Mouse (Mus musculus) CH12.LX (cell line): ENCODE measurements around the gene Ebf1. TPM values are rescaled to one million over a fixed set of nuclear protein-coding genes. Genes with fewer than 3 reads are reported as not detected.

Experiments
- DNase-seq: peaks from one replicate; pipeline ENCODE4 v3.0.0-alpha.2; 2013; ENCODE audit errors: extremely low read depth
- H3K27ac ChIP-seq: 2 replicates; pipeline ENCODE4 v1.5.1; 2012; ENCODE audit warnings: low read depth, mild to moderate bottlenecking, control low read depth, moderate library complexity; ENCODE audit not compliant: insufficient read depth
- H3K27me3 ChIP-seq: replicated peaks from 2 replicates; pipeline ENCODE3; 2012; ENCODE audit warnings: inconsistent platforms
- H3K36me3 ChIP-seq, 2 experiments: replicated peaks in 1 of 2; 2 replicates each; pipeline versions ENCODE3 to v1.6.1; 2012; ENCODE audit warnings: inconsistent platforms in 1 of 2, low read length in 1 of 2, mild to moderate bottlenecking in 1 of 2, mixed read lengths in 1 of 2, moderate library complexity in 1 of 2; ENCODE audit not compliant: control insufficient read depth in 1 of 2, insufficient read depth in 1 of 2
- H3K4me1 ChIP-seq, 2 experiments: 2 replicates each; pipeline ENCODE4 v1.6.1; 2012; ENCODE audit warnings: inconsistent platforms in 1 of 2, moderate library complexity in 1 of 2; ENCODE audit not compliant: insufficient read depth in 2 of 2, control insufficient read depth in 1 of 2
- H3K4me2 ChIP-seq: 2 replicates; pipeline ENCODE4 v1.6.1; 2012; ENCODE audit warnings: low read depth, mild to moderate bottlenecking, control low read depth; ENCODE audit not compliant: poor library complexity, insufficient read depth, severe bottlenecking
- H3K4me3 ChIP-seq, 3 experiments: fragments of 150-350 bp in 1 of 3; sonication (generic) in 1 of 3; replicated peaks in 1 of 3; 2 replicates each; pipeline versions ENCODE3 to v1.5.1; 2011 to 2012; ENCODE audit warnings: low read depth in 2 of 3, low read length in 2 of 3, mild to moderate bottlenecking in 2 of 3, moderate library complexity in 2 of 3, control low read depth in 1 of 3, improper control_type of control experiment in 1 of 3, inconsistent platforms in 1 of 3, mixed read lengths in 1 of 3; ENCODE audit not compliant: poor library complexity in 1 of 3
- H3K79me2 ChIP-seq: replicated peaks from 2 replicates; pipeline ENCODE4 v1.6.1; 2012; ENCODE audit warnings: mild to moderate bottlenecking, moderate library complexity; ENCODE audit not compliant: control insufficient read depth, poor library complexity, insufficient read depth, severe bottlenecking; ENCODE audit errors: extremely low read depth
- H3K9ac ChIP-seq: 2 replicates; pipeline ENCODE4 v1.6.1; 2012; ENCODE audit warnings: low read depth, mild to moderate bottlenecking, control low read depth, moderate library complexity; ENCODE audit not compliant: insufficient read depth
- H3K9me3 ChIP-seq: replicated peaks from 2 replicates; pipeline ENCODE3; 2012; ENCODE audit warnings: low read length, inconsistent platforms, mixed read lengths
- BHLHE40 ChIP-seq: IDR thresholded peaks from 2 replicates; pipeline ENCODE4 v1.6.1; 2011; ENCODE audit warnings: mild to moderate bottlenecking, low read depth, low read length, improper control_type of control experiment
- CHD1 ChIP-seq: IDR thresholded peaks from 2 replicates; pipeline ENCODE4 v1.6.1; 2012; ENCODE audit warnings: low read depth, low read length, improper control_type of control experiment, inconsistent platforms
- CHD2 ChIP-seq: IDR thresholded peaks from 2 replicates; pipeline ENCODE4 v1.6.1; 2011; ENCODE audit warnings: low read length, improper control_type of control experiment
- E2F4 ChIP-seq: IDR thresholded peaks from 2 replicates; pipeline ENCODE4 v1.6.1; 2011; ENCODE audit warnings: low read depth, low read length, improper control_type of control experiment; ENCODE audit not compliant: insufficient replicate concordance
- ELF1 ChIP-seq: IDR thresholded peaks from 2 replicates; pipeline ENCODE4 v1.6.1; 2014; ENCODE audit warnings: low read depth, mild to moderate bottlenecking, inconsistent platforms, low read length, improper control_type of control experiment
- EP300 ChIP-seq: IDR thresholded peaks from 2 replicates; pipeline ENCODE4 v1.6.1; 2011; ENCODE audit warnings: low read length, improper control_type of control experiment
- GABPA ChIP-seq: IDR thresholded peaks from 2 replicates; pipeline ENCODE4 v1.6.1; 2012; ENCODE audit warnings: low read depth, low read length, improper control_type of control experiment, inconsistent platforms; ENCODE audit not compliant: insufficient replicate concordance
- HCFC1 ChIP-seq: IDR thresholded peaks from 2 replicates; pipeline ENCODE4 v1.6.1; 2012; ENCODE audit warnings: low read depth, mild to moderate bottlenecking, inconsistent platforms, low read length, improper control_type of control experiment
- IRF4 ChIP-seq: IDR thresholded peaks from 2 replicates; pipeline ENCODE4 v1.6.1; 2014; ENCODE audit warnings: low read depth, mild to moderate bottlenecking, inconsistent platforms, low read length, improper control_type of control experiment
- JUN ChIP-seq: IDR thresholded peaks from 2 replicates; pipeline ENCODE4 v1.6.1; 2011; ENCODE audit warnings: low read depth, mild to moderate bottlenecking, low read length, improper control_type of control experiment, moderate library complexity; ENCODE audit not compliant: insufficient read depth
- KAT2A ChIP-seq: IDR thresholded peaks from 2 replicates; pipeline ENCODE4 v1.6.1; 2012; ENCODE audit warnings: low read length, improper control_type of control experiment, inconsistent platforms; ENCODE audit not compliant: insufficient replicate concordance
- MAX ChIP-seq: IDR thresholded peaks from 2 replicates; pipeline ENCODE4 v1.6.1; 2011; ENCODE audit warnings: low read length, improper control_type of control experiment
- MAZ ChIP-seq: IDR thresholded peaks from 2 replicates; pipeline ENCODE4 v1.6.1; 2012; ENCODE audit warnings: low read depth, mild to moderate bottlenecking, inconsistent platforms, low read length, improper control_type of control experiment, moderate library complexity
- MEF2A ChIP-seq: IDR thresholded peaks from 2 replicates; pipeline ENCODE4 v1.6.1; 2014; ENCODE audit warnings: low read depth, mild to moderate bottlenecking, inconsistent platforms, low read length, improper control_type of control experiment, borderline replicate concordance
- MYC ChIP-seq: IDR thresholded peaks from 2 replicates; pipeline ENCODE4 v1.6.1; 2011; ENCODE audit warnings: low read depth, mild to moderate bottlenecking, improper control_type of control experiment, low read length
- NELFE ChIP-seq: IDR thresholded peaks from 2 replicates; pipeline ENCODE4 v1.6.1; 2011; ENCODE audit warnings: low read depth, low read length, improper control_type of control experiment
- NRF1 ChIP-seq: IDR thresholded peaks from 2 replicates; pipeline ENCODE4 v1.6.1; 2014; ENCODE audit warnings: low read depth, mild to moderate bottlenecking, inconsistent platforms, low read length, improper control_type of control experiment, moderate library complexity
- POLR2A ChIP-seq: IDR thresholded peaks from 2 replicates; pipeline ENCODE4 v1.6.1; 2011; ENCODE audit warnings: low read depth, mild to moderate bottlenecking, improper control_type of control experiment, low read length
- POLR2AphosphoS2 ChIP-seq: IDR thresholded peaks from 2 replicates; pipeline ENCODE4 v1.6.1; 2011; ENCODE audit warnings: low read depth, low read length, improper control_type of control experiment
- RAD21 ChIP-seq: IDR thresholded peaks from 2 replicates; pipeline ENCODE4 v1.6.1; 2011; ENCODE audit warnings: low read depth, mild to moderate bottlenecking, low read length, improper control_type of control experiment, moderate library complexity
- RCOR1 ChIP-seq: conservative IDR thresholded peaks from 2 replicates; pipeline ENCODE4 v1.6.1; 2012; ENCODE audit warnings: low read depth, mild to moderate bottlenecking, inconsistent platforms, low read length, improper control_type of control experiment
- SMC3 ChIP-seq: IDR thresholded peaks from 2 replicates; pipeline ENCODE4 v1.6.1; 2011; ENCODE audit warnings: low read depth, low read length, improper control_type of control experiment
- TCF12 ChIP-seq: IDR thresholded peaks from 2 replicates; pipeline ENCODE4 v1.6.1; 2014; ENCODE audit warnings: low read depth, mild to moderate bottlenecking, inconsistent platforms, low read length, improper control_type of control experiment
- USF1 ChIP-seq: IDR thresholded peaks from 2 replicates; pipeline ENCODE4 v1.6.1; 2014; ENCODE audit warnings: low read depth, mild to moderate bottlenecking, inconsistent platforms, low read length, improper control_type of control experiment
- USF2 ChIP-seq: conservative IDR thresholded peaks from 2 replicates; pipeline ENCODE4 v1.6.1; 2011; ENCODE audit warnings: low read depth, low read length, improper control_type of control experiment
- ZC3H11A ChIP-seq: IDR thresholded peaks from 2 replicates; pipeline ENCODE4 v1.6.1; 2012; ENCODE audit warnings: low read depth, mild to moderate bottlenecking, inconsistent platforms, low read length, improper control_type of control experiment
- ZKSCAN1 ChIP-seq: IDR thresholded peaks from 2 replicates; pipeline ENCODE4 v1.6.1; 2012; ENCODE audit warnings: low read depth, inconsistent platforms, low read length, improper control_type of control experiment, borderline replicate concordance
- ZMIZ1 ChIP-seq: IDR thresholded peaks from 2 replicates; pipeline ENCODE4 v1.6.1; 2012; ENCODE audit warnings: low read depth, mild to moderate bottlenecking, inconsistent platforms, low read length, improper control_type of control experiment
- dilution Hi-C: fragments of 300-500 bp; cut with MboI; formaldehyde crosslinking; loops from 2 replicates; pipeline ENCODE4 v1.14.3; 2020; ENCODE audit warnings: low sequenced_read_pairs; ENCODE audit not compliant: extremely low pct_unique_long_range_greater_than_20kb, extremely low pct_ligation_motif_present
- in situ Hi-C: fragments of 300-500 bp; cut with MboI; formaldehyde crosslinking; loops from 3 replicates; pipeline ENCODE4 v1.14.3; 2019; ENCODE audit warnings: low sequenced_read_pairs, low pct_ligation_motif_present, low pct_unique_long_range_greater_than_20kb, mixed read lengths
- polyA plus RNA-seq: library from polyadenylated mRNA; unstranded; fragments of >175 nt; gene quantifications from 2 replicates; pipeline ENCODE4 v1.2.1, GENCODE M21; 2012; ENCODE audit warnings: low read depth; ENCODE audit not compliant: insufficient read length
- total RNA-seq, 2 experiments: library from RNA; depleted of rRNA; stranded (reverse); fragments of 300-350 nt in 1 of 2; fragments of >200 nt in 1 of 2; gene quantifications; 2 replicates each; pipeline ENCODE4 v1.2.3; 2012 to 2014

Gene Ebf1
- total and polyA plus RNA-seq, 3 experiments: 37.8 to 60.7 (median 42.8) TPM

DNA sequence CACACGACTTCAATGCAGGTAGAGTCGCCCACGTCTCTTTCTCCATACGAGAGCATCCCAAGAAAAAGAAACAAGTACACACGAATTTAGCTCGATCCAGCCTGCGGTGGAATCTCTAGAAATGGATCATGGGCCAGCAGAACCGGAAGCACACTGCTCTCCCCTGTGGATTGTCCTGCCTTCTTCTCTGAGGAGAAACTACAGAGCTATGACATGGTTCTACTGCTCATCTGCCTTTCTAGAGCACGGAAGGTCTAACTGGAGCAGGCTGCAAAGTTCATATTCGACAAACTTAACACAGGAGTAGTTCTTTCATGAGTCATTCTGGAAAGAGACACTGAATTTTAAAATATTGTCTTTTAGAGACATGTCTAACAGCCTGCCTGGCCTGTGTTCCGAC is 8.5 kb upstream of the Ebf1 start:
- Histone ChIP-seq H3K27me3 (no peaks in the 10 kb centered on the region), H3K79me2 (0 out of 2 replicates have a peak, but pooled peaks cover 3% of the 10 kb centered on the region), H3K4me2 (peak overlapping the region; percentile 33), H3K9ac (peak overlapping the region; percentile 10; the same call in 1 of the 2 replicates), H3K27ac (peak overlapping the region; percentile 88), H3K36me3 (peaks cover 0 to 8% of the 10 kb centered on the region in 2 experiments), H3K9me3 (no peaks in the 10 kb centered on the region), H3K4me1 (peaks cover 19 to 56% of the 10 kb centered on the region in 2 experiments), H3K4me3 (no peak overlapping the region)
- no peak for DNase-seq
- TF ChIP-seq IRF4 (peak; percentile 44; the same call in 1 of the 2 replicates), TCF12 (peak; percentile 54; the same call in 1 of the 2 replicates), HCFC1 (0 out of 2 replicates have a peak, but pooled peaks have one; percentile 8), JUN (no peak), MAZ (no peak)
- in situ Hi-C loops (no loop called here), dilution Hi-C loops (no loop called here)

DNA sequence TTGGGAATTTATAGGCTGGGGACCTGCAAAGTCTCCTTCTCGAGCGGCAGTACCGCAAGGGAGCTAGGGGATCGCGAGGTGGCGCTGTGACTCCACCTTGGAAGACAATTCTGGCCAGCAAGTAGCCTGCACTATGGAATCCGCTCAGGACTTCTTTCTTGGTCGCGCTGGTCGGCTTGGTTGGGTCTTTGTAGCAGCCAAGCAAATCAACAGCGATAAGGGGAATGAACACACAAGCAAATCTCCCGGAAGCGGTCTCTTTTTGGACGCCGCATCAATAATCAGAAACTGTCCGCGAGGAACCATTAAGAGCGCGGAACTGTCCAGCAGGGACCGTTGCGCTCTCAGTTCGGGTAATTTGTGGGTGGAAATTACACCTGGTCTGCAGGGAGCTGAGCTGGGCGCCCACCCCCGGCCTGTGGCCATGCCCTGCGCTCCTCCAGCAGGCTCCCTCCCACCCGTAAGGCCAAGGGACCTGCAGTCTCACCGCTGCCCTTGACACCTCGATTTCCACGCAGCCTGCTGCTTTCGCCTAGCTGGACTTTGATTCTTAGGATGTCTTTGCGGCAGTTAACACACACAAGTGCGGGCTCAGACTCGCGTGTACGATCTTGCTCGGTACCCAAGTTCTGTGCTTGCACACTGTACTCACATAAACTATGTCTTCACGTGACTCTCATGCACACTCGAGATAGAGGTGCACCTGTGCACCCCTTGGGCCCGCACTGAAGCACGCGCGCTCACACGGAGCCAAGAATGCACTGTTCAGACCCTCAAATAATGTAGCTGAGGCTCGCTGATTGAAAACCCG is 5.9 kb upstream of the Ebf1 start:
- Histone ChIP-seq H3K36me3 (peaks cover 0 to 8% of the 10 kb centered on the region in 2 experiments), H3K9ac (peak overlapping the region; percentile 70; the same call in 1 of the 2 replicates), H3K79me2 (peaks cover 8% of the 10 kb centered on the region), H3K4me3 (peak overlapping the region; percentile 58 to 70 (median 69)), H3K27ac (peak overlapping the region; percentile 89), H3K4me1 (peaks cover 19 to 73% of the 10 kb centered on the region in 2 experiments), H3K4me2 (peak overlapping the region; percentile 85), H3K9me3 (no peaks in the 10 kb centered on the region), H3K27me3 (no peaks in the 10 kb centered on the region)
- DNase-seq: peak; percentile 94
- dilution Hi-C loops: no loop called here
- in situ Hi-C loops: loop anchor here (5.0 kb wide), 2 partner anchors 401 to 931 kb away; no protein-coding TSS in a partner anchor
- peak; percentile 93 for TF ChIP-seq BHLHE40
- 0 out of 2 replicates have a peak, but pooled peaks have one; percentile 11 for TF ChIP-seq KAT2A
- peak; percentile 77 for TF ChIP-seq MEF2A
- peak; percentile 100 for TF ChIP-seq RAD21
- no peak for TF ChIP-seq CHD2
- TF ChIP-seq POLR2A: peak; percentile 16; the same call in 1 of the 2 replicates
- no peak for TF ChIP-seq CHD1
- no peak; the same call in 1 of the 2 replicates for TF ChIP-seq MAZ
- TF ChIP-seq ZKSCAN1: no peak
- no peak for TF ChIP-seq POLR2AphosphoS2
- TF ChIP-seq IRF4: peak; percentile 45; the same call in 1 of the 2 replicates
- TF ChIP-seq NRF1: no peak
- peak; percentile 98 for TF ChIP-seq SMC3
- TF ChIP-seq RCOR1: no peak; the same call in 1 of the 2 replicates
- TF ChIP-seq TCF12: peak; percentile 10; the same call in 1 of the 2 replicates
- TF ChIP-seq MAX: peak; percentile 79; the same call in 1 of the 2 replicates
- TF ChIP-seq USF2: peak; percentile 27; the same call in 1 of the 2 replicates
- TF ChIP-seq GABPA: no peak
- TF ChIP-seq E2F4: no peak
- TF ChIP-seq NELFE: 0 out of 2 replicates have a peak, but pooled peaks have one; percentile 22
- no peak for TF ChIP-seq EP300
- TF ChIP-seq MYC: peak; percentile 49; the same call in 1 of the 2 replicates
- TF ChIP-seq HCFC1: no peak
- TF ChIP-seq JUN: no peak; the same call in 1 of the 2 replicates
- TF ChIP-seq ZMIZ1: no peak
- peak; percentile 96 for TF ChIP-seq ZC3H11A
- peak; percentile 46; the same call in 1 of the 2 replicates for TF ChIP-seq USF1
- peak; percentile 76 for TF ChIP-seq ELF1
